Mouse (Mus musculus): ENCODE data around the gene Il3ra. TPM values are rescaled to one million over a fixed set of nuclear protein-coding genes. Genes with fewer than 3 reads are reported as not detected.

Il3ra gene
- polyA plus RNA-seq, 1 experiment, result 12.0 TPM

GRCm38 (mm10) chr14:14351721-14352590 lies 5.9 kb downstream of the Il3ra start:
- TF ChIP-seq POLR2A (IDR thresholded peaks at IDR 0.05; ENCODE audit: low read depth, low read length) (no peak), CTCF (conservative IDR thresholded peaks at IDR 0.05; ENCODE audit: insufficient read depth, insufficient read length, low read depth, low read length) (no peak)
- 96% methylated on average over 9 of the region's 9 CpGs for whole genome bisulfite sequencing
- Histone ChIP-seq H3K27me3 (replicated peaks; ENCODE audit: control insufficient read depth, insufficient read depth, low read length) (no peaks in the 10 kb centered on the region), H3K36me3 (ENCODE audit: control insufficient read depth, insufficient read depth, low read length) (no peaks in the 10 kb centered on the region), H3K4me3 (ENCODE audit: insufficient read depth, low read depth, low read length) (no peak overlapping the region), H3K27ac (ENCODE audit: insufficient read depth, low read depth, low read length) (no peak overlapping the region), H3K4me1 (ENCODE audit: control insufficient read depth, insufficient read depth, low read length) (no peaks in the 10 kb centered on the region)
- no peak for DNase-seq

GRCm38 (mm10) chr14:14352606-14353005 lies 6.5 kb downstream of the Il3ra start:
- Histone ChIP-seq H3K27ac (ENCODE audit: insufficient read depth, low read depth, low read length) (no peak overlapping the region), H3K4me1 (ENCODE audit: control insufficient read depth, insufficient read depth, low read length) (no peaks in the 10 kb centered on the region), H3K27me3 (replicated peaks; ENCODE audit: control insufficient read depth, insufficient read depth, low read length) (no peaks in the 10 kb centered on the region), H3K36me3 (ENCODE audit: control insufficient read depth, insufficient read depth, low read length) (no peaks in the 10 kb centered on the region), H3K4me3 (ENCODE audit: insufficient read depth, low read depth, low read length) (no peak overlapping the region)
- no peak for DNase-seq
- 87% methylated on average over 6 of the region's 6 CpGs for WGBS
- TF ChIP-seq CTCF (conservative IDR thresholded peaks at IDR 0.05; ENCODE audit: insufficient read depth, insufficient read length, low read depth, low read length) (no peak), POLR2A (IDR thresholded peaks at IDR 0.05; ENCODE audit: low read depth, low read length) (no peak)

- H3K27me3 ChIP-seq (replicated peaks; ENCODE audit: control insufficient read depth, insufficient read depth, low read length), result no peaks in the 10 kb centered on the region
- H3K36me3 ChIP-seq (ENCODE audit: control insufficient read depth, insufficient read depth, low read length), result no peaks in the 10 kb centered on the region
- H3K4me1 ChIP-seq (ENCODE audit: control insufficient read depth, insufficient read depth, low read length), result no peaks in the 10 kb centered on the region
- no peak for DNase-seq
- TF ChIP-seq CTCF (conservative IDR thresholded peaks at IDR 0.05; ENCODE audit: insufficient read depth, insufficient read length, low read depth, low read length), result no peak
- TF ChIP-seq POLR2A (IDR thresholded peaks at IDR 0.05; ENCODE audit: low read depth, low read length), result no peak
- 97% methylated on average over 7 of the region's 7 CpGs for WGBS
- H3K27ac ChIP-seq (ENCODE audit: insufficient read depth, low read depth, low read length), result no peak overlapping the region
- no peak overlapping the region for H3K4me3 ChIP-seq (ENCODE audit: insufficient read depth, low read depth, low read length)
Observed at GRCm38 (mm10) chr14:14353081-14353732, 7.1 kb downstream of the Il3ra start.

GRCm38 (mm10) chr14:14353740-14354510 lies 7.8 kb downstream of the Il3ra start:
- no peak for DNase-seq
- 97% methylated on average over 8 of the region's 8 CpGs for WGBS
- Histone ChIP-seq H3K36me3 (ENCODE audit: control insufficient read depth, insufficient read depth, low read length) (no peaks in the 10 kb centered on the region), H3K4me1 (ENCODE audit: control insufficient read depth, insufficient read depth, low read length) (no peaks in the 10 kb centered on the region), H3K27me3 (replicated peaks; ENCODE audit: control insufficient read depth, insufficient read depth, low read length) (no peaks in the 10 kb centered on the region), H3K27ac (ENCODE audit: insufficient read depth, low read depth, low read length) (no peak overlapping the region), H3K4me3 (ENCODE audit: insufficient read depth, low read depth, low read length) (no peak overlapping the region)
- no peak for TF ChIP-seq CTCF (conservative IDR thresholded peaks at IDR 0.05; ENCODE audit: insufficient read depth, insufficient read length, low read depth, low read length)
- TF ChIP-seq POLR2A (IDR thresholded peaks at IDR 0.05; ENCODE audit: low read depth, low read length), result no peak

GRCm38 (mm10) chr14:14354511-14355359 lies 8.7 kb downstream of the Il3ra start:
- Histone ChIP-seq H3K27ac (ENCODE audit: insufficient read depth, low read depth, low read length) (no peak overlapping the region), H3K36me3 (ENCODE audit: control insufficient read depth, insufficient read depth, low read length) (no peaks in the 10 kb centered on the region), H3K27me3 (replicated peaks; ENCODE audit: control insufficient read depth, insufficient read depth, low read length) (no peaks in the 10 kb centered on the region), H3K4me3 (ENCODE audit: insufficient read depth, low read depth, low read length) (no peak overlapping the region), H3K4me1 (ENCODE audit: control insufficient read depth, insufficient read depth, low read length) (no peaks in the 10 kb centered on the region)
- WGBS, result 99% methylated on average over 13 of the region's 13 CpGs
- TF ChIP-seq CTCF (conservative IDR thresholded peaks at IDR 0.05; ENCODE audit: insufficient read depth, insufficient read length, low read depth, low read length), result no peak
- no peak for TF ChIP-seq POLR2A (IDR thresholded peaks at IDR 0.05; ENCODE audit: low read depth, low read length)
- DNase-seq, result no peak

GRCm38 (mm10) chr14:14355360-14355646 lies 9.2 kb downstream of the Il3ra start:
- no peaks in the 10 kb centered on the region for H3K27me3 ChIP-seq (replicated peaks; ENCODE audit: control insufficient read depth, insufficient read depth, low read length)
- TF ChIP-seq CTCF (conservative IDR thresholded peaks at IDR 0.05; ENCODE audit: insufficient read depth, insufficient read length, low read depth, low read length) (no peak), POLR2A (IDR thresholded peaks at IDR 0.05; ENCODE audit: low read depth, low read length) (no peak)
- no peaks in the 10 kb centered on the region for H3K36me3 ChIP-seq (ENCODE audit: control insufficient read depth, insufficient read depth, low read length)
- 95% methylated on average over 8 of the region's 8 CpGs for WGBS
- no peak overlapping the region for H3K4me3 ChIP-seq (ENCODE audit: insufficient read depth, low read depth, low read length)
- H3K27ac ChIP-seq (ENCODE audit: insufficient read depth, low read depth, low read length), result no peak overlapping the region
- no peaks in the 10 kb centered on the region for H3K4me1 ChIP-seq (ENCODE audit: control insufficient read depth, insufficient read depth, low read length)
- DNase-seq, result no peak
